Mouse (Mus musculus) ES-E14 (cell line): ENCODE results near the gene Iqgap3. TPM values are rescaled to one million over a fixed set of nuclear protein-coding genes. Genes with fewer than 3 reads are reported as not detected.

Experiments
- DNase-seq: peaks from one replicate; pipeline ENCODE4 v3.0.0-alpha.2; 2013; ENCODE audit warnings: low read depth, low spot score
- H3K27ac ChIP-seq: 2 replicates; pipeline ENCODE4 v1.5.1; 2012; ENCODE audit warnings: low read depth, mild to moderate bottlenecking, low read length, moderate library complexity, mixed read lengths; ENCODE audit not compliant: poor library complexity, insufficient read depth, severe bottlenecking
- H3K36me3 ChIP-seq: 2 replicates; pipeline ENCODE4 v1.6.1; 2012; ENCODE audit warnings: mild to moderate bottlenecking, low read length, moderate library complexity, mixed read lengths; ENCODE audit not compliant: control insufficient read depth, poor library complexity, insufficient read depth, severe bottlenecking
- H3K4me1 ChIP-seq, 2 experiments: fragments of 150-350 bp in 1 of 2; sonication (generic) in 1 of 2; 2 replicates each; pipeline ENCODE4 v1.6.1; 2012; ENCODE audit warnings: low read length in 2 of 2, mild to moderate bottlenecking in 1 of 2, mixed read lengths in 1 of 2; ENCODE audit not compliant: control insufficient read depth in 2 of 2, insufficient read depth in 2 of 2, poor library complexity in 1 of 2
- H3K4me3 ChIP-seq, 2 experiments: fragments of 150-350 bp in 1 of 2; sonication (generic) in 1 of 2; 2 replicates each; pipeline ENCODE4 v1.5.1; 2012; ENCODE audit warnings: low read length in 2 of 2, low read depth in 1 of 2, mild to moderate bottlenecking in 1 of 2, mixed read lengths in 1 of 2; ENCODE audit not compliant: insufficient read depth in 1 of 2, poor library complexity in 1 of 2, severe bottlenecking in 1 of 2
- H3K9ac ChIP-seq: 2 replicates; pipeline ENCODE4 v1.6.1; 2012; ENCODE audit warnings: low read depth, mild to moderate bottlenecking, low read length, mixed read lengths; ENCODE audit not compliant: poor library complexity, insufficient read depth, severe bottlenecking
- H3K9me3 ChIP-seq: fragments of 150-350 bp; sonication (generic); 2 replicates; pipeline ENCODE4 v1.6.1; 2012; ENCODE audit warnings: low read depth, mild to moderate bottlenecking, low read length; ENCODE audit not compliant: control insufficient read depth, insufficient read depth
- CHD2 ChIP-seq: IDR thresholded peaks from 2 replicates; pipeline ENCODE4 v1.6.1; 2014; ENCODE audit warnings: mild to moderate bottlenecking, low read depth, low read length, inconsistent platforms
- HCFC1 ChIP-seq: IDR thresholded peaks from 2 replicates; pipeline ENCODE4 v1.6.1; 2012; ENCODE audit warnings: low read length, inconsistent platforms, borderline replicate concordance; ENCODE audit not compliant: insufficient read depth
- MAFK ChIP-seq: IDR thresholded peaks from 2 replicates; pipeline ENCODE4 v1.6.1; 2014; ENCODE audit warnings: mild to moderate bottlenecking, low read depth, low read length, inconsistent platforms; ENCODE audit not compliant: insufficient read depth
- ZC3H11A ChIP-seq: IDR thresholded peaks from 2 replicates; pipeline ENCODE4 v1.6.1; 2012; ENCODE audit warnings: low read depth, mild to moderate bottlenecking, inconsistent platforms, low read length, borderline replicate concordance
- ZNF384 ChIP-seq: IDR thresholded peaks from 2 replicates; pipeline ENCODE4 v1.6.1; 2012; ENCODE audit warnings: low read depth, low read length, inconsistent platforms
- in situ Hi-C, 2 experiments: fragments of 600-800 bp; cut with MboI; formaldehyde crosslinking; loops; one replicate each; pipeline ENCODE4 v1.15.1; 2025; ENCODE audit warnings: low sequenced_read_pairs in 2 of 2, inconsistent platforms in 1 of 2; ENCODE audit not compliant: unreplicated experiment in 2 of 2
- total RNA-seq: library from RNA; depleted of rRNA; stranded (reverse); fragments of 300-350 nt; gene quantifications from 2 replicates; pipeline ENCODE4 v1.2.3, GENCODE M21; 2012

Iqgap3 gene
- total RNA-seq, 1 experiment = 60.3 TPM

GRCm38 (mm10) chr3:88140903-88141430, 59.2 kb downstream of the Iqgap3 start:
- H3K36me3 ChIP-seq = no peaks in the 10 kb centered on the region
- no peak overlapping the region for H3K27ac ChIP-seq
- in situ Hi-C loops = no loop called here
- H3K9ac ChIP-seq = no peak overlapping the region
- H3K4me1 ChIP-seq = peaks cover 16 to 33% of the 10 kb centered on the region in 2 experiments
- TF ChIP-seq MAFK (no peak), CHD2 (no peak), ZNF384 (no peak), ZC3H11A (no peak), HCFC1 (no peak)
- no peaks in the 10 kb centered on the region for H3K9me3 ChIP-seq
- H3K4me3 ChIP-seq = 0 out of 4 replicates have a peak overlapping the region, but pooled peaks of 1 of the 2 experiments have one; percentile 74
- no peak for DNase-seq

- peak overlapping the region; percentile 22; the same call in 1 of the 2 replicates for H3K9ac ChIP-seq
- peaks cover 13 to 36% of the 10 kb centered on the region in 2 experiments for H3K4me1 ChIP-seq
- DNase-seq = no peak
- peak overlapping the region; percentile 67 to 74; a peak in 3 of 4 replicates for H3K4me3 ChIP-seq
- TF ChIP-seq ZC3H11A (no peak), HCFC1 (no peak), ZNF384 (no peak), CHD2 (no peak), MAFK (no peak)
- no peaks in the 10 kb centered on the region for H3K36me3 ChIP-seq
- no peaks in the 10 kb centered on the region for H3K9me3 ChIP-seq
- H3K27ac ChIP-seq = no peak overlapping the region
- in situ Hi-C loops = no loop called here
Measured at GRCm38 (mm10) chr3:88141439-88141786, 59.6 kb downstream of the Iqgap3 start.

- in situ Hi-C loops = no loop called here
- TF ChIP-seq ZNF384 (no peak), HCFC1 (peak; percentile 68; the same call in 1 of the 2 replicates), ZC3H11A (no peak), CHD2 (no peak), MAFK (no peak)
- Histone ChIP-seq H3K4me3 (peak within 1 kb of the TSS; percentile 74 to 90), H3K4me1 (peaks cover 13 to 39% of the 10 kb centered on the region in 2 experiments), H3K9me3 (no peaks in the 10 kb centered on the region), H3K36me3 (no peaks in the 10 kb centered on the region), H3K9ac (peak within 1 kb of the TSS; percentile 82), H3K27ac (peak within 1 kb of the TSS; percentile 41; the same call in 1 of the 2 replicates)
- DNase-seq = peak; percentile 91
Measured at GRCm38 (mm10) chr3:88141787-88142523, 60.2 kb downstream of the Iqgap3 start, which contains the start of gene Mef2d. Gene Mef2d (plus strand): TSS chr3:88142372.

- H3K4me1 ChIP-seq = peaks cover 13 to 45% of the 10 kb centered on the region in 2 experiments
- TF ChIP-seq CHD2 (no peak), ZC3H11A (no peak), MAFK (no peak)
- in situ Hi-C loops = no loop called here
- H3K4me3 ChIP-seq = peak overlapping the region; percentile 74 to 90
- H3K27ac ChIP-seq = 0 out of 2 replicates have a peak overlapping the region, but pooled peaks have one; percentile 41
- peak overlapping the region; percentile 82 for H3K9ac ChIP-seq
- no peaks in the 10 kb centered on the region for H3K9me3 ChIP-seq
- DNase-seq = no peak
- no peaks in the 10 kb centered on the region for H3K36me3 ChIP-seq
Measured at GRCm38 (mm10) chr3:88142546-88142915, 60.8 kb downstream of the Iqgap3 start.
